Mouse (Mus musculus) forebrain, embryonic 14.5 days (tissue): ENCODE data around the gene Mgat5. TPM values are rescaled to one million over a fixed set of nuclear protein-coding genes. Genes with fewer than 3 reads are reported as not detected.

Experiments
- ATAC-seq: fragments of 200-750 bp; cut with Nextera tagmentation; 2 replicates; pipeline ENCODE4 v1.8.0; 2017; ENCODE audit warnings: mild to moderate bottlenecking, moderate library complexity
- DNase-seq: peaks from one replicate; pipeline ENCODE4 v3.0.0-alpha.2; 2015; ENCODE audit warnings: low spot score
- H3K27ac ChIP-seq: fragments of 300-500 bp; sonication (generic); 2 replicates; pipeline ENCODE4 v1.5.1; 2014; ENCODE audit warnings: low read depth, mild to moderate bottlenecking, control low read depth, low read length, moderate library complexity
- H3K27me3 ChIP-seq: fragments of 300-500 bp; sonication (generic); replicated peaks from 2 replicates; pipeline ENCODE4 v1.6.1; 2014; ENCODE audit warnings: low read length, control low read depth, mixed read lengths; ENCODE audit not compliant: control insufficient read depth, insufficient read depth
- H3K36me3 ChIP-seq: fragments of 300-500 bp; sonication (generic); 2 replicates; pipeline ENCODE4 v1.6.1; 2014; ENCODE audit warnings: low read length, control low read depth; ENCODE audit not compliant: control insufficient read depth, insufficient read depth
- H3K4me1 ChIP-seq: fragments of 300-500 bp; sonication (generic); 2 replicates; pipeline ENCODE4 v1.6.1; 2014; ENCODE audit warnings: antibody characterized with exemption, low read length, control low read depth; ENCODE audit not compliant: control insufficient read depth, insufficient read depth
- H3K4me2 ChIP-seq: fragments of 300-500 bp; sonication (generic); 2 replicates; pipeline ENCODE4 v1.6.1; 2014; ENCODE audit warnings: mild to moderate bottlenecking, control low read depth, low read length
- H3K4me3 ChIP-seq: fragments of 300-500 bp; sonication (generic); 2 replicates; pipeline ENCODE4 v1.5.1; 2014; ENCODE audit warnings: low read depth, low read length, control low read depth
- H3K9ac ChIP-seq: fragments of 300-500 bp; sonication (generic); 2 replicates; pipeline ENCODE4 v1.6.1; 2014; ENCODE audit warnings: mild to moderate bottlenecking, low read length, control low read depth, moderate library complexity
- H3K9me3 ChIP-seq: fragments of 300-500 bp; sonication (generic); replicated peaks from 2 replicates; pipeline ENCODE4 v1.6.1; 2016; ENCODE audit warnings: low read length, control low read depth, mixed read lengths; ENCODE audit not compliant: control insufficient read depth
- WGBS: fragments of 180-500 bp; shearing (Covaris S2); extraction: QIAGEN DNeasy Blood & Tissue Kit; methylation state at CpG from one replicate; pipeline ENCODE4 v1.1.7; 2014; 5-methylcytosine and 5-hydroxymethylcytosine counted together
- polyA plus RNA-seq: library from polyadenylated mRNA; unstranded; fragments of >200 nt; fragmentation: Nextera tagmentation; extraction: Ambion mirVana; gene quantifications from 2 replicates; pipeline ENCODE4 v1.2.1, GENCODE M21; 2014

The Mgat5 gene
- polyA plus RNA-seq, 1 experiment from 2014 or later = 11.4 TPM

DNA sequence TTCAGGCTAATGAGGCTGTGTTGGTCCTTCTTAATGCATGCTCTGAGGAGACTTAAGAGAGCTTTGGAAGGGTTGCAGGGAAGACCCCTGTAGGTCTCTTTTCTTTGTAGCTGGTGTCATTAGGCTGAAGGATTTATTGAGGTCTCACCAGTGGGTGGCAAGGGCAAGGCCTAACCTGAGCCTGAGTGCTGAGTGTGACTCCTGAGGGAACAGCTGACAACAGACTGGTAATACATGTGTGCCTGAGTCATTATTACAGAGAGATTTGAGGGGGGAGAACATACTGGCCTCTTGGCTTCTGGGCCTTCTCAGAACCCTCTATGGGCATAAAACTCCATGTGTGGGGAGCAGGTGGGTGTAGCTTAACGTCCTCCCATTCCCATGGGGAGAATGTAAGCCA lies 8.0 kb downstream of the Mgat5 start:
- Histone ChIP-seq H3K9me3 (no peaks in the 10 kb centered on the region), H3K4me1 (peaks cover 8% of the 10 kb centered on the region; the same call in 1 of the 2 replicates), H3K9ac (no peak overlapping the region), H3K27me3 (no peaks in the 10 kb centered on the region), H3K36me3 (no peaks in the 10 kb centered on the region), H3K4me3 (no peak overlapping the region), H3K27ac (no peak overlapping the region), H3K4me2 (no peak overlapping the region)
- no peak for DNase-seq
- 73% methylated on average over 1 of the region's 1 CpGs for WGBS
- no peak for ATAC-seq

DNA sequence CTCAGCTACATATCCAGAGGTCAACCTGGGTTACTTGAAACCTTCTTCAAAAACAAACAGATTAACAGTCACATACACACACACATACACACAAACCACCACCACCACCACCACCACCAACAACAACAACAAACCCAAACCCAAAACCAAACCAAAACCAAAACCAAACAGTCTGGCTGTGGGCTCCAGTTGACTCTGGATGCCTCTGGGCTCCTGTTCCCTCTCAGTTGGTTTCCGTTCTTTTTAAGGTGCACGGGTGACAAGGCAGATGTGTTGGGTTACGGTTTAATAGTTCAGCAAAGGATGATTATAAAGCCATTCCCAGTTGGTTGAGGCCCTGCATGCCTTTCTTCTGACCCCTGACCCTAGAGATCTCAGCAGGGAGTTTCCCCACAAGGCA lies 8.6 kb downstream of the Mgat5 start:
- Histone ChIP-seq H3K27ac (no peak overlapping the region), H3K9ac (no peak overlapping the region), H3K36me3 (no peaks in the 10 kb centered on the region), H3K27me3 (no peaks in the 10 kb centered on the region), H3K4me1 (peaks cover 1% of the 10 kb centered on the region; the same call in 1 of the 2 replicates), H3K9me3 (no peaks in the 10 kb centered on the region), H3K4me3 (no peak overlapping the region), H3K4me2 (no peak overlapping the region)
- no peak for DNase-seq
- no peak for ATAC-seq
- WGBS = 85% methylated on average over 3 of the region's 3 CpGs

DNA sequence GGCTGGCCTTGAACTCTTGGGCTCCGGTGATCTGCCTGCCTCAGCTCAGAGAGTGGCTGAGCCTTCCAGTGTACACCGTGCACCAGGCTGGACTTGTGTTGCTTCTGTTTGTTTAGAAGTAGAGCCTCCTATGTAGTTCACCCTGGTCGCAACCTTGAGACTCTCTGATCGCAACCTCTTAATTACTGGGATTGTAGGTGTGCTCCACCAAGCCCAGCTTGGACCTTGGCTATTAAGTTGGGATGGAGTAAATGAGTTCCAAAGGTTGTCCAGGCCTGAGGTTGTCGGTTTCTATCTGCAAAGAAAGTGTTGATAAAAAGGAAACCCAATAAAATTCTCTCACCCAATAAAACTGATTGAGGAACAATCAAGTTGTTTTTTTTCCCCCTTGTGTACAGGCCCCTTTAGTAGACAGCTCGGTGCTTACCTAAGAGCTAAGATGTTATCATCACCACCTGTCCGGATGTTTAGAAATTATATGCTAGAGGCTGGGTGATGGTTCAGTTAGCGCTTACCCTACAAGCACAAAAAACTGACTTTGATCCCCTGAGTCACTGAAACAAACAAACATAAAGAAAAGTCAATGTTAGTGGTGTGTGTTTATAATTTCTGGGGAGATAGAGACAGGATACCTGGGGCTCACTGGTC lies 9.9 kb downstream of the Mgat5 start:
- ATAC-seq = no peak
- DNase-seq = no peak
- Histone ChIP-seq H3K36me3 (no peaks in the 10 kb centered on the region), H3K4me3 (no peak overlapping the region), H3K9me3 (no peaks in the 10 kb centered on the region), H3K27ac (no peak overlapping the region), H3K4me2 (no peak overlapping the region), H3K27me3 (no peaks in the 10 kb centered on the region), H3K4me1 (no peaks in the 10 kb centered on the region; the same call in 1 of the 2 replicates), H3K9ac (no peak overlapping the region)
- 94% methylated on average over 8 of the region's 8 CpGs for WGBS

DNA sequence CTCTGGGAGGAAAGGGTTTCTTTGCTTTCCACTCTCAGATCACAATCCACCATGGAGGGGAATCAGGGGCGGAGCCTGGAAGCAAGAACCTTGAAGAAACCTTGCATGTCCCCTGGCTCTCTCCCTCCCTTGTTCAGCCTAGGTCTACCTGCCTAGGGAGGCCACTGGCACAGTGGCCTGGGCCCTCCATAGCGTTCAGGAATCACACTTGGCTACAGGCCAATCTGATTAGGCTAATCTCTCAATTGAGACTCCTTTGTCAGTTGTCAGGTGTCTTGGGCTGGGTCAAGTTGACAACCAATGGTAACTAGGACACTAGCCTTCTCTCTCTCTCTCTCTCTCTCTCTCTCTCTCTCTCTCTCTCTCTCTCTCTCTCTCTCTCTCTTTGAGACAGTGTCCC lies 12.2 kb downstream of the Mgat5 start:
- H3K9ac ChIP-seq = no peak overlapping the region
- H3K4me3 ChIP-seq = no peak overlapping the region
- H3K4me2 ChIP-seq = no peak overlapping the region
- H3K36me3 ChIP-seq = no peaks in the 10 kb centered on the region
- DNase-seq = no peak
- H3K27ac ChIP-seq = no peak overlapping the region
- ATAC-seq = no peak
- H3K4me1 ChIP-seq = no peaks in the 10 kb centered on the region
- 49% methylated on average over 2 of the region's 2 CpGs for WGBS
- H3K9me3 ChIP-seq = no peaks in the 10 kb centered on the region
- H3K27me3 ChIP-seq = no peaks in the 10 kb centered on the region

DNA sequence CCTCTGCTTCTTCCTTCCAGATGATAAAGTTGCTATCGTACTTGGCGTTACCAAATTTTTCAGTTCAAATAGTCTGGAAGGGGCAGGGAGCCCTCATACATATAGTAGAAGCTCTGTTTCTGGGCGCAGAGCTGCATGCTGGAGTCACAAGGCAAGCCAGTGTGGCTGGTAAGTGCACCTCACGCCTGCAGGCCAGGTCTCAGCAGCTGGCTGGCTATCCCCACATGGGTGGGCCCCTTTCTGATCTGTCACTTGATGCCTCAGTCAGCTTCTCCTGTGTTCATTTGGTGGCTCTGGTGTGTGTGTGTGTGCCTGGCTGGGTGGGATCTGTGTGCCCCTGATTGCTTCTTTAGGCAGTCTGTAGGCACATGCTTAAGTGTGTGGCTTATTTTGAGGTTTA lies 12.8 kb downstream of the Mgat5 start:
- no peak overlapping the region for H3K27ac ChIP-seq
- no peaks in the 10 kb centered on the region for H3K4me1 ChIP-seq
- no peak for ATAC-seq

DNA sequence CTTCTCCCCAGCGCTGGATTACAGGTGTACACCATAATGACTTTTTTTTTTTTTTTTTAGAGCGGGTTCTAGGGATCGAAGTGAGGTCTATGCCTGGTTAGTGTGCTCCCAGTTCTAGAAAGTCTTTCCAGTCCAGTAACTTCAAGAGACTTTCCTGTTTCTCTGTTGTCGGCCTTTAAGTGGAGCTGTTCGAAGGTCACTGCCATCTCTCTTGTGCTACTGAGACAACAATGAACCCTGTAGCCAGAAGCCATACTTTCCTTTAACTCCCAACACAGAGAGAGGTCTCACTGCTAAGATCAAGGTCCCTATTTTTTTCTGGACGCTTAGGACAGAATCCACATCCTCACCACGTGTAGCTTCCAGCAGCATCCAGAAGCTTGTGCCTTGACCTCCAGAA lies 13.4 kb downstream of the Mgat5 start:
- Histone ChIP-seq H3K27ac (no peak overlapping the region), H3K4me1 (no peaks in the 10 kb centered on the region), H3K4me2 (no peak overlapping the region), H3K4me3 (no peak overlapping the region), H3K9ac (no peak overlapping the region), H3K27me3 (no peaks in the 10 kb centered on the region), H3K36me3 (no peaks in the 10 kb centered on the region), H3K9me3 (no peaks in the 10 kb centered on the region)
- ATAC-seq = no peak
- DNase-seq = no peak
- WGBS = 87% methylated on average over 7 of the region's 7 CpGs

More for the DNA sequence above, 12.8 kb downstream of the Mgat5 start:
- Histone ChIP-seq H3K36me3 (no peaks in the 10 kb centered on the region), H3K9me3 (no peaks in the 10 kb centered on the region), H3K4me2 (no peak overlapping the region), H3K27me3 (no peaks in the 10 kb centered on the region), H3K4me3 (no peak overlapping the region), H3K9ac (no peak overlapping the region)
- no peak for DNase-seq
- WGBS = 80% methylated on average over 4 of the region's 4 CpGs

DNA sequence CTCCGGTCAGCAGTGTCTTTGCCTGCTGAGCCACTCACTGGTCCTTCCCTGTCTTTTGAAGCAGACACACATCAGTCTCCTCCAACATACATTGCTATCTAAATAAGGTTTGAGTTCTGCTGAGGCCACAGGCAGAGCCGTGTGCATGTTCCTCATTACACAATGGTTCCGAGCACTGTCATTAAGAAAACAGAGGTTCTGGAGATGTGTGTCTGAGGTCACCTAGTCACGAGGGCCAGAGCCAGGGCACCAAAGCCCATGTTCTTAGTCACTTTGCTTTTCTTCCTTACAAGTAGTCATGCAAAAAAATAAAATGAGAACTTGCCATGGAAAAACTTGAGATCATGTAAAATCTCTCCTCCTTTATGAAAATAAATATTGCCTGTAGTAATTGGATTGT lies 14.3 kb downstream of the Mgat5 start:
- WGBS = 91% methylated on average over 4 of the region's 4 CpGs
- ATAC-seq (no peak), DNase-seq (no peak)
- Histone ChIP-seq H3K36me3 (no peaks in the 10 kb centered on the region), H3K27me3 (no peaks in the 10 kb centered on the region), H3K27ac (no peak overlapping the region), H3K4me2 (no peak overlapping the region), H3K9me3 (no peaks in the 10 kb centered on the region), H3K4me3 (no peak overlapping the region), H3K9ac (no peak overlapping the region), H3K4me1 (no peaks in the 10 kb centered on the region)

DNA sequence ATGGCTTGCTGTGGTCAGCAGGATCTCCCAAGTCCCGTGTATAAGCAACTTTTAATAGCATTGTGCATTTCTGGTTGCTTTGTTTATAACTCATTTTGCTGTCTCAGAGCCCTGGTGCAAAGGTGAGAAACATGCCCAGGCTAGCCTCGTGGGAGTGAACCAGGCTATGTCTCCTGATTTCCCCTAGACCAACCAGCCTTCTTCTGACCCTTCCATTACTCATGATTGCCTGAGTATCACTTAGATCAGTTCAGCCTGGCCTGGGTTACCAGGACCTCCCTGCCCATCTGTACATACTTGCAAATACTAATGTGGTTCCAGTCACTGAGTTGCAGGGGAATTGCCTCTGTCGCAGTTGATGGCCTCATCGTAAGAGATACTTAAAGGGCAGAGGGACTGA lies 14.8 kb downstream of the Mgat5 start:
- H3K9me3 ChIP-seq = no peaks in the 10 kb centered on the region
- H3K36me3 ChIP-seq = no peaks in the 10 kb centered on the region
- H3K9ac ChIP-seq = no peak overlapping the region
- no peak for DNase-seq
- no peak overlapping the region for H3K4me2 ChIP-seq
- no peaks in the 10 kb centered on the region for H3K4me1 ChIP-seq
- no peaks in the 10 kb centered on the region for H3K27me3 ChIP-seq
- WGBS = 89% methylated on average over 4 of the region's 4 CpGs
- no peak overlapping the region for H3K4me3 ChIP-seq
- H3K27ac ChIP-seq = no peak overlapping the region
- no peak for ATAC-seq

DNA sequence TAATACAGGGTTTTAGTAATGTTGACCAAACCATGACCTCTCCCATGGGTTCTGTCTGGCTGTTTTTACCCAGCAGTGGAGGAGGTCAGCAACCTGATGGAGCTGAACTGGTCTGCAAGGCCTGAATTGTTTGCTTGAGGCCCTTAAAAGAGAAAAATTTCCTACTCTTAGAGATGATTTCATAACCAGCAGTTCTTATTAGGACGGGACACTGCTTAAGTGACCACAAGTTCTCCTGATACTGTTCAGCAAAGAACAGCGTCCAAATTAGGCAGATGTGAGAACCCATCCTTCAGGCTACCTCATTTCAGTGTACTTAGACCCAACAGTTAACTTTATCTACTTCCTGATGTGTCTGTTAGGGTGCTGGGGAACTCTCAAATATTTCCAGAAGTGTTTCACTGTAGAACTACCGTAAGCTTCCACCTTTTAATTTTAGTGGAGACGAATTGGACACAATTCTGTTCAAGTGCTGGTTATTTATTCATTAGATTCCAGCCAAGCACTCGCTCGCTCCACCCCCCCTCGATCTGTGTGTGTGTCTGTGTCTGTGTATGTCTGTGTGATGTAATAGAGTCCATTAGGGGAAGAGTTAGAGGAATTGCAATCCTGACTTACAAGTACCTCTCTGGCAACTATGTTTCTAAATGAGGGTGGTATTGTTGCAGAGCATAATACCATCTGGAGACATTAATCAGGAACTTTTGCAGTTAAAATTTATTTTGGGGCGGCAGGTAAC lies 17.4 kb downstream of the Mgat5 start:
- no peak for DNase-seq
- 84% methylated on average over 8 of the region's 8 CpGs for WGBS
- Histone ChIP-seq H3K4me2 (no peak overlapping the region), H3K9ac (no peak overlapping the region), H3K36me3 (no peaks in the 10 kb centered on the region), H3K9me3 (no peaks in the 10 kb centered on the region), H3K4me3 (no peak overlapping the region), H3K27ac (no peak overlapping the region), H3K4me1 (no peaks in the 10 kb centered on the region), H3K27me3 (no peaks in the 10 kb centered on the region)
- ATAC-seq = no peak
